Mouse (Mus musculus): Measurements from ENCODE around the gene Cldn1.

The Cldn1 gene

GRCm38 (mm10) chr16:26371325-26372053 is at the start of gene Cldn1:
Gene Cldn1 (minus strand): TSS chr16:26371841.
- peak; percentile 86 for DNase-seq

- DNase-seq, result no peak
These were observed 47.0 kb upstream of the Cldn1 start for GRCm38 (mm10) chr16:26418616-26419015.

GRCm38 (mm10) chr16:26404070-26404469 is 32.4 kb upstream of the Cldn1 start:
- no peak for DNase-seq

GRCm38 (mm10) chr16:26400971-26401370 is 29.3 kb upstream of the Cldn1 start:
- peak; percentile 88 for DNase-seq

- DNase-seq, result no peak
These were observed 28.9 kb upstream of the Cldn1 start for GRCm38 (mm10) chr16:26400549-26400948.

- no peak for DNase-seq
These were observed 19.3 kb upstream of the Cldn1 start for GRCm38 (mm10) chr16:26390936-26391335.

GRCm38 (mm10) chr16:26386159-26386558 is 14.5 kb upstream of the Cldn1 start:
- DNase-seq, result no peak

GRCm38 (mm10) chr16:26384112-26384649 is 12.5 kb upstream of the Cldn1 start:
- no peak for DNase-seq

- no peak for DNase-seq
These were observed 5.5 kb upstream of the Cldn1 start for GRCm38 (mm10) chr16:26377170-26377569.

GRCm38 (mm10) chr16:26370127-26370526 is 1.5 kb downstream of the Cldn1 start:
- no peak for DNase-seq

- DNase-seq, result no peak
These were observed 2.5 kb downstream of the Cldn1 start for GRCm38 (mm10) chr16:26369044-26369730.

- DNase-seq, result peak; percentile 87
These were observed 3.5 kb downstream of the Cldn1 start for GRCm38 (mm10) chr16:26368121-26368520.

GRCm38 (mm10) chr16:26360694-26361093 is 10.9 kb downstream of the Cldn1 start:
- no peak for DNase-seq

- DNase-seq, result no peak
These were observed 12.0 kb downstream of the Cldn1 start for GRCm38 (mm10) chr16:26359619-26360018.

GRCm38 (mm10) chr16:26358898-26359297 is 12.7 kb downstream of the Cldn1 start:
- no peak for DNase-seq

- peak; percentile 79 for DNase-seq
These were observed 13.5 kb downstream of the Cldn1 start for GRCm38 (mm10) chr16:26357863-26358780.

GRCm38 (mm10) chr16:26355513-26355912 is 16.1 kb downstream of the Cldn1 start:
- DNase-seq, result no peak

- peak; percentile 72 for DNase-seq
These were observed 20.9 kb downstream of the Cldn1 start for GRCm38 (mm10) chr16:26350786-26351185.

GRCm38 (mm10) chr16:26348809-26349208 is 22.8 kb downstream of the Cldn1 start:
- no peak for DNase-seq

GRCm38 (mm10) chr16:26316281-26316680 is 55.4 kb downstream of the Cldn1 start:
- no peak for DNase-seq

GRCm38 (mm10) chr16:26314815-26315214 is 56.8 kb downstream of the Cldn1 start:
- DNase-seq, result no peak

- no peak for DNase-seq
These were observed 62.2 kb downstream of the Cldn1 start for GRCm38 (mm10) chr16:26309402-26309801.
